Mouse (Mus musculus) heart, adult 2 months (tissue): ENCODE data around the gene Gm10643. TPM values are rescaled to one million over a fixed set of nuclear protein-coding genes. Genes with fewer than 3 reads are reported as not detected.
A peak's percentile ranks its signal among the peaks of the same experiment; 100 is the strongest.

Experiments
- DNase-seq, 2 experiments: peaks; one replicate each; pipeline ENCODE4 v3.0.0; 2021
- H3K27ac ChIP-seq: fragments of 200-600 bp; 2 replicates; pipeline ENCODE4 v1.8.1; 2022
- H3K27me3 ChIP-seq: fragments of 200-500 bp; 2 replicates; pipeline ENCODE4 v1.6.1; 2012; ENCODE audit warnings: mild to moderate bottlenecking, low read length, inconsistent platforms, mixed read lengths; ENCODE audit not compliant: control insufficient read depth, insufficient read depth
- H3K36me3 ChIP-seq: fragments of 200-500 bp; 2 replicates; pipeline ENCODE4 v1.6.1; 2012; ENCODE audit warnings: low read length, inconsistent platforms; ENCODE audit not compliant: control insufficient read depth, insufficient read depth
- H3K4me1 ChIP-seq: fragments of 200-500 bp; 2 replicates; pipeline ENCODE4 v1.6.1; 2011; ENCODE audit warnings: low read length; ENCODE audit not compliant: control insufficient read depth, insufficient read depth
- H3K4me3 ChIP-seq: fragments of 200-600 bp; 2 replicates; pipeline ENCODE4 v1.8.1; 2022
- H3K79me2 ChIP-seq: fragments of 200-500 bp; replicated peaks from 2 replicates; pipeline ENCODE4 v1.6.1; 2012; ENCODE audit warnings: mild to moderate bottlenecking, inconsistent platforms, low read length, moderate library complexity, mixed read lengths; ENCODE audit not compliant: control insufficient read depth, insufficient read depth
- H3K9ac ChIP-seq: fragments of 200-500 bp; 2 replicates; pipeline ENCODE4 v1.6.1; 2012; ENCODE audit warnings: low read depth, mild to moderate bottlenecking, control low read depth, inconsistent platforms, low read length, mixed read lengths
- CTCF ChIP-seq: fragments of 200-600 bp; IDR thresholded peaks from 2 replicates; pipeline ENCODE4 v1.8.1; 2022; ENCODE audit warnings: antibody characterized with exemption, mild to moderate bottlenecking, moderate library complexity
- EP300 ChIP-seq: fragments of 200-500 bp; IDR thresholded peaks from 2 replicates; pipeline ENCODE4 v1.6.1; 2011; ENCODE audit warnings: low read depth, low read length, control low read depth; ENCODE audit not compliant: insufficient read depth
- POLR2A ChIP-seq: fragments of 200-500 bp; IDR thresholded peaks from 2 replicates; pipeline ENCODE4 v1.6.1; 2011; ENCODE audit warnings: mild to moderate bottlenecking, low read depth, low read length, control low read depth; ENCODE audit not compliant: insufficient read depth
- WGBS: fragments of 180-500 bp; shearing (Covaris S2); methylation state at CpG from one replicate; pipeline ENCODE4 v1.1.7; 2018; 5-methylcytosine and 5-hydroxymethylcytosine counted together
- intact Hi-C: fragments of 180-260 bp; cut with DNase I; formaldehyde crosslinking; loops from one replicate; pipeline ENCODE4 v1.15.1; 2025
- polyA plus RNA-seq: library from polyadenylated mRNA; depleted of rRNA; stranded (reverse); fragments of >200 nt; gene quantifications from 2 replicates; pipeline ENCODE4 v1.2.3, GENCODE M21; 2012
- total RNA-seq, 2 experiments: library from RNA; stranded (reverse); gene quantifications; 2 replicates each; pipeline ENCODE4 v1.2.3; 2021

The Gm10643 gene
- total and polyA plus RNA-seq, 3 experiments, result 2.1 to 4.8 (median 3.6) TPM

DNA sequence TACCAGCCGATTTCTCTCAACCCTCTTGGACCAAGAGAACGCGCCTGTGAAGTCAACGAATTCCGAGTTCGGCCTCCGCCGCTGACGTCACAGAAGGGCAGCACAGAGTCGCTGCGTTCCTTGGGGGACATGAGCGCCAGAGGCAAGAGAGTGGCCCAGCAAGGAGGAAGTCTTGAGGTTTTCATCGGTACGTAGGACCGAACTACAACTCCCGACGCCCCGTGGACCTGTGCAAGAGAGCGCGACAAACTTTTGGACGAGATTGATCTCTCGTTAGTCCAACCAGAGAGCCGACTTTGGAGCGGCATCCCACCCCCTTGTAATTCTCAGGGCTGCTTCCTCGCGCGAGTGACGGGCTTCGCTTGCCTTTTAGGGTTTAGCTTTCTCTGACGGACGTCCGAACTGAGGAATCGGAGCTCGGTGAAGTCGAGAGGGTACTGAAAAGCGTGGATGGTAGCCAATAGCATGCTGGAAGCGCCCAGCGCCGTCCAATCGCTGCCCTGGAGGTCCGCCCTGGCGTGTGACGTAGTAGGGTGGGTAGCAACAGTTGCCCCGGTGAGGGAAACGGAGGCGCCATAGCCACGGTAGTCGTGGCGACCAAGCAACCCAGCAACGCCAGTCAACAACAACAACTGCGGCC lies 1.5 kb upstream of the Gm10643 start, which contains the start of gene Rfx1:
TSS of gene Rfx1 (plus strand) at position 544 of the 640 bp plus-strand sequence.
- intact Hi-C loops, result loop anchor here (2.0 to 5.0 kb wide), 2 partner anchors 56 to 81 kb away; partner anchors contain the start of genes 4930432K21Rik and Cc2d1a
- WGBS, result under 1% methylated on average over 51 of the region's 51 CpGs
- H3K36me3 ChIP-seq, result no peaks in the 10 kb centered on the region

GRCm38 (mm10) chr8:84065457-84066072 lies 628 bp upstream of the Gm10643 start:
- Histone ChIP-seq H3K9ac (peak overlapping the region; percentile 77), H3K4me1 (peaks cover 15% of the 10 kb centered on the region), H3K27me3 (no peaks in the 10 kb centered on the region), H3K4me3 (peak overlapping the region; percentile 72), H3K79me2 (no peaks in the 10 kb centered on the region), H3K27ac (peak overlapping the region; percentile 97), H3K36me3 (no peaks in the 10 kb centered on the region)
- intact Hi-C loops, result loop anchor here (2.0 to 5.0 kb wide), 3 partner anchors 27 to 82 kb away; partner anchors contain the start of genes 4930432K21Rik and Cc2d1a
- 23% methylated on average over 5 of the region's 5 CpGs for WGBS
- TF ChIP-seq CTCF (no peak), EP300 (no peak)
- DNase-seq, result no peak

More for the DNA sequence above, 1.5 kb upstream of the Gm10643 start, which contains the start of gene Rfx1:
- peak; percentile 98 to 100 for DNase-seq
- TF ChIP-seq EP300 (peak; percentile 90), CTCF (no peak; the same call in 1 of the 2 replicates), POLR2A (peak; percentile 94)
- H3K4me3 ChIP-seq, result peak within 1 kb of the TSS; percentile 82
- H3K27ac ChIP-seq, result peak within 1 kb of the TSS; percentile 97
- peaks cover 19% of the 10 kb centered on the region for H3K4me1 ChIP-seq
- peak within 1 kb of the TSS; percentile 77 for H3K9ac ChIP-seq
- H3K27me3 ChIP-seq, result no peaks in the 10 kb centered on the region
- no peaks in the 10 kb centered on the region for H3K79me2 ChIP-seq

- TF ChIP-seq EP300, result no peak
- no peak for TF ChIP-seq CTCF
- no peak for TF ChIP-seq POLR2A
- Histone ChIP-seq H3K27ac (no peak overlapping the region), H3K79me2 (no peaks in the 10 kb centered on the region), H3K9ac (no peak overlapping the region), H3K4me3 (no peak overlapping the region), H3K27me3 (no peaks in the 10 kb centered on the region), H3K4me1 (peaks cover 5% of the 10 kb centered on the region), H3K36me3 (no peaks in the 10 kb centered on the region)
- peak in 1 of 2 experiments; percentile 63 for DNase-seq
- 47% methylated on average over 8 of the region's 8 CpGs for WGBS
- intact Hi-C loops, result loop anchor here (2.0 kb wide), 1 partner anchor 25 kb away; no protein-coding TSS in a partner anchor
Observed at GRCm38 (mm10) chr8:84063861-84064610, 901 bp downstream of the Gm10643 start.

- H3K27ac ChIP-seq, result no peak overlapping the region
- H3K4me3 ChIP-seq, result no peak overlapping the region
- H3K79me2 ChIP-seq, result no peaks in the 10 kb centered on the region
- H3K9ac ChIP-seq, result no peak overlapping the region
- no peak for DNase-seq
- H3K27me3 ChIP-seq, result no peaks in the 10 kb centered on the region
- no peaks in the 10 kb centered on the region for H3K4me1 ChIP-seq
- 87% methylated on average over 2 of the region's 2 CpGs for WGBS
- intact Hi-C loops, result no loop called here
- TF ChIP-seq EP300, result no peak
- TF ChIP-seq CTCF, result no peak
- no peak for TF ChIP-seq POLR2A
- H3K36me3 ChIP-seq, result no peaks in the 10 kb centered on the region
Observed at GRCm38 (mm10) chr8:84060245-84060644, 4.7 kb downstream of the Gm10643 start.

- no peak for DNase-seq
- Histone ChIP-seq H3K9ac (no peak overlapping the region), H3K4me3 (no peak overlapping the region), H3K79me2 (no peaks in the 10 kb centered on the region), H3K27me3 (no peaks in the 10 kb centered on the region), H3K36me3 (no peaks in the 10 kb centered on the region), H3K4me1 (no peaks in the 10 kb centered on the region), H3K27ac (no peak overlapping the region)
- TF ChIP-seq POLR2A, result no peak
- TF ChIP-seq CTCF, result no peak
- no peak for TF ChIP-seq EP300
- 92% methylated on average over 2 of the region's 2 CpGs for WGBS
- intact Hi-C loops, result no loop called here
Observed at GRCm38 (mm10) chr8:84059226-84059625, 5.7 kb downstream of the Gm10643 start.
